Mouse (Mus musculus) adrenal gland, postnatal 25 days (tissue): ENCODE measurements around the gene Dnajb4. TPM values are rescaled to one million over a fixed set of nuclear protein-coding genes. Genes with fewer than 3 reads are reported as not detected.

Experiments used
- DNase-seq: peaks from one replicate; pipeline ENCODE4 v3.0.0; 2021; ENCODE audit warnings: mixed read lengths
- total RNA-seq: library from RNA; stranded (reverse); gene quantifications from 2 replicates; pipeline ENCODE4 v1.2.3, GENCODE M21; 2021

Dnajb4 gene
- total RNA-seq, 1 experiment from 2014 or later: 35.4 TPM

DNA sequence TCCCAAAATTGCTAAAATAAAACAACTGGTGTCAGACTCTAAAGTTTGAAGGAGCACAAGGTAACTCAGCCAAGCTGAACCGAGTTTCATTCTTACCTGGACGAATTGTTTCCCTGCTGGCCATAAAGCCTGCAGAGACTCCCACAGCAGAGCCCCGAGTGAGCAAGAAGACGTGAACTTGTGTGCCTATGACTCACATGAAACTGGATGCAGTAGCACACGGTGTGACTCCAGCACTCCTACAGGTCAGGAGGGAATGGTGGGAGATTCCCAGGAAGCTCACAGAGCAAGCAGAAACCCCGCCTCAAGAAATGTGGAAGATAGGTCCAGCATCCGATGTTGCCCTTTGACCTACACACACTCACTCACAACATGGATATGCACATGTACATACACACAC lies 38.2 kb downstream of the Dnajb4 start:
- no peak for DNase-seq

GRCm38 (mm10) chr3:152171236-152171635 lies 38.9 kb downstream of the Dnajb4 start:
- no peak for DNase-seq

DNA sequence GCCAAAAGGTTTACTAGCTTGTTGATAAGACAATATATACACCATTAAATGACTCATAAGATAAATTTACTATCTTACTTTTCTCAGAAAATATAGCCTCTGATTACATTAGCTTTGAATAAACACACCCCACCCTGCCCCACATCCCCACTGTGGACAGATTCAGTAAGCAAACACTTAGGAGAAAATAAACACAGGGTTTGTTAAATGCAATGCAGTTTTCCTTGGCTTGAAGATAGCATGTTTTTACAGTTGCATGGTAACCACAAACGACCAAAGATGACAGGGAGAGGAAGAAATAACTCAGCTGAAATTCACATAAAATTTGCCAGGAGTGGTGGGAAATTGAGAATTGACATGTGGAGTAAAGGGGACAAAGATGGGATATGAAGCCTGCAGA lies 39.7 kb downstream of the Dnajb4 start:
- DNase-seq: no peak

- no peak for DNase-seq
Observed at GRCm38 (mm10) chr3:152168007-152168406, 42.1 kb downstream of the Dnajb4 start.

GRCm38 (mm10) chr3:152166699-152167451 lies 43.2 kb downstream of the Dnajb4 start:
- DNase-seq: no peak

DNA sequence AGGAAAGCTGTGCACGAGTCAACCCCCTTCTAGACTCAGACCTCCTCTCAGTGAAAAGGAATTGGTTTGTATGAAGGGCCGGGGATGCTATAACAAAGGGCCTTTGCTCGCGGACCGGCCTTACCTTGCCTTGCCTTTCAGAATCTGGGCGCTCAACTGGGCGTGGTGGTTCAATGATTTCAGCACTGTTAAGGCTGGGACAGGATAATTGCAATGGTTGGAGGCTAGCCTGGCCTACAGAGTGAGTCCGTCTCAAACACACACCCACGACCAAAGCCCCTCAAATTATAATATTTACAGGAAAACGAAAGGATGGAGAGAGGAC lies 44.0 kb downstream of the Dnajb4 start, which contains the start of gene Gipc2:
Gipc2 (minus strand) TSS at position 132 of the 325 bp plus-strand sequence.
- no peak for DNase-seq

GRCm38 (mm10) chr3:152165351-152166098 lies 44.6 kb downstream of the Dnajb4 start:
- DNase-seq: peak; percentile 35

DNA sequence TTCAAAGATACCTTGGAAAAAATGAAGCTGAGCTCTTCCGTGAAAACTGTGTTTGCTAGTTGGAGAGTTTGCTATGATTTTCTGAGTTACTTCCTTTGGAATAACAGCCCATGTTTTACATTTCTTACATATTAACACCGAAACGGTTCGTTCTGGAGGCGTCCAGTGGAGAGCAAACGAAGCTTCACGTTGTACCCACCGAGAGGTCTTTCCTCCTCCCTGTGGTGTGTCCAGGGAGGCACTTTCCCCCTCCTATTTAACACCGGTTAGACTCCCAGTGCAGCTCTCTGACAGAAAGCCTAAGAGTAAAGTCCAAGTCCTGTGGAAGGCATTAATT lies 45.1 kb downstream of the Dnajb4 start:
- no peak for DNase-seq

GRCm38 (mm10) chr3:152163320-152163719 lies 46.8 kb downstream of the Dnajb4 start:
- DNase-seq: no peak

DNA sequence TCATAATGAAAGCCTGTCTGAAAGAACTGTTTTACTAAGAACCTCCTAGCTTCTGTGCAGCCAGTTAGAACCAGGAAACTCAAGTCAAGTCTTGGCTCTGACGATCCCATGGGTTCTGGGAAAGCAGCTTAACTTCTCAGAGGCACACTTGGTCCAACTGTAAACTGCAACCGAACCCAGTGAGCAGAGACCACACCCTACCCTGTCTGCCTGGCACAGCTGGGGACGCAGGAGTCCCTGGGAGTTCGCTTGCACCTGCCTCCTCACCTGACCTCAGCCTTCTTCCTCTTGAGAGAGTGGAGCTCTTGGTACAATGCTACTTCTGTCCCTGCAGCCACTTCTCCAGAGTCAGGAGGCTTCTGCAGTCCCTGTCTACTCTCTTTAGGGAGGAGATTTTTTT lies 49.5 kb downstream of the Dnajb4 start:
- no peak for DNase-seq

- no peak for DNase-seq
Observed at GRCm38 (mm10) chr3:152159321-152159720, 50.8 kb downstream of the Dnajb4 start.

GRCm38 (mm10) chr3:152158344-152159291 lies 51.5 kb downstream of the Dnajb4 start:
- DNase-seq: no peak

- DNase-seq: no peak
Observed at GRCm38 (mm10) chr3:152156816-152157496, 53.1 kb downstream of the Dnajb4 start.

GRCm38 (mm10) chr3:152155296-152155948 lies 54.7 kb downstream of the Dnajb4 start:
- no peak for DNase-seq

DNA sequence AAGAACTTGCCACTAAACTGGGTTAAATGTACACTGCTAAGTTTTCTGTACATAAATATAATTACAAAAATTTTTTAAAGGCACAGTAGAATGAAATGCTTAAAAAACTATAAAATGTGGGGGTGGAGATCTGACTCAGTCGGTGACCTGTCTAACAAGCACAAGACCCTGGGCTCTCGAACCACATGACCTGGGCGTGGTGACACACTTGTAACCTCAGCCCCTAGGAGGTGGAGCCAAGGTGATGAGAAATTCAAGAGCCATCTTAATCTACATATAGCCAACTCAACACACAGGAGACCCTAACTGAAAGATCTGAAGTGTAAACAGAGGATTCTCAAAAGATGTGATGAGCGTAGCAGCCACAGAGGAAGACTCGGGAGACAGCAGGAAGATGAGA lies 56.0 kb downstream of the Dnajb4 start:
- DNase-seq: no peak

DNA sequence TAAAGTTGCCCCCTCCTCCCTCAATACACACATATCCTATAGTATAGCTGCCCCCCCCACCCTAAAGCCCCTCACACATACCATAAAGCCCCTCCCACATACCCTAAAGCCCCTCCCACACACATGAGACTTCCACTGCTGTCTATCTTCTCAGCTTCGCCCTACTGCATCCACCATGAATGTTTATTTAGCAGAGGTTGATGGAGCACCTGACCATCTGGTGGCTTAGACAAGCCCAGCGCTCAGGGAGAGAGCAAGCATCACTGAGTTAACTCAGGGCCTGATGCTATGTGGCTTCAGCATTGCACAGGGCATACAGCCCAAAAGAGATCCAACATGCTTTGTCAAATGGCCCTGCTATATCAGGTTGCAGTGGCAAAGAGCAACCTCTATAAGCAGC lies 57.0 kb downstream of the Dnajb4 start:
- no peak for DNase-seq

GRCm38 (mm10) chr3:152152483-152152804 lies 57.7 kb downstream of the Dnajb4 start:
- DNase-seq: no peak

DNA sequence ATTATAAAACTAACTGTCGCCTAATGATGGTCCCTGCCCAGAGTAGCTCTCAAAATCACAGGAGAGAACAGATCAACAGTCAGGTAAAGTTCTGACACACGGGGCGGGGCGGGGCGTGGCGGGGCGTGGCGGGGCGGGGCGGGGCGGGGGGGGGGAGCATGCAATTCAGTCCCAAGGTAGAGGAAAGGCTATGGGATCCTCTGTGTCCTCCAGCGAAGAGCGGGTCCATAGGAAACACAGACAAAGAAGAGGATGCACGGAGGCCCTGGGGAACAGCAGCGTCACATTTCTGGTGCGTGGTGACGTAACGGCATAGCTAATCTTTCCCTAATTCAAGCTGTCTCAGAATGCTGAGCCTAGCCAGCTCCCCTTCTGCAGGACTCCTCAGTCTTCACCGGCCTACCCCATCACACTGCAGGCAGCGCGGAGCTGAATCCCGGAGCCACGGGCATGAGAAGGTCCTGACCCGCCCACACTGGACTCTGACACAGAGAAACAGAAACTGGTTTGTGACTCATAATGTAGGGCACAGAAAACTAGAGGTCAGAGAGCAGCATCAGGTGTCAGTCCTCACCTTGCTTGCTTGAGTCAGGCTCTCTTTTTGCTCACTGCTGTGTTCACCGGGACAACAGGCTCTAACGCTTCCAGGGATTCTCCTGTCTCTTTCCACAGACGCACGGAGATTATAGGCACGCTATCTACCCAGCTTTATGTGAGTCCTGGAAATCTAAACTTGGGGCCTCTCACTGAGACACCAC lies 58.2 kb downstream of the Dnajb4 start:
- no peak for DNase-seq

DNA sequence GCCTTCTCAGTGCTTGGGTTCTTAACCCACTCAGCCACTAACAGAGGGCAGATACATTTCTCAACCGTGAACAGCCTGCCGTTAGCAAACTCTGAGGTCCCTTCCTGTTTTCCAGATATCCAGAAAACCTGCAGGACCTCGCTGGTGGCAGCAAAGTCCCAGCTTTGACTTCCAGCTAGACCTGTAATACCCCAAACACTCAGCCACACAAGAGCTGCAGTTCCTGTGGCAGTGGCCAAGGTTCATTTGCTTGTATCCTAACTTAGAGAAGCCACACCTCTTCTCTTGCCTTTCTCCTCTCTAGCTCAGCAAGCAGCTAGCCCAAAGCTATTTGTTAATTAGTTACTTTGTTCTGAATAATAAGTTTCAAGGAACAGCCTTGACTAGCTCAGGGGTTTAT lies 60.2 kb downstream of the Dnajb4 start:
- no peak for DNase-seq

GRCm38 (mm10) chr3:152149449-152149848 lies 60.7 kb downstream of the Dnajb4 start:
- no peak for DNase-seq
